8 mouse cellular contexts compared by ENCODE assay signal in genomic region chr7:45415636-45416035, GRCm38 (mm10). TPM values are rescaled to one million over a fixed set of nuclear protein-coding genes. Genes with fewer than 3 reads are reported as not detected.
DNase-seq lines count a peak whose midpoint lies in the region; ATAC-seq lines count a peak whose summit lies in the region.

No protein-coding gene starts in this region.

- WGBS in heart, embryonic 14.5 days = 20% methylated on average over 35 of the region's 37 CpGs
- 11% methylated on average over 37 of the region's 37 CpGs for WGBS in limb, embryonic 10.5 days
- WGBS in stomach, embryonic 16.5 days = 27% methylated on average over 37 of the region's 37 CpGs

- peaks cover 82% of the 10 kb centered on the region for H3K27me3 ChIP-seq in heart, embryonic 14.5 days (ENCODE audit: control insufficient read depth, insufficient read depth, low read length)
- H3K27me3 ChIP-seq in limb, embryonic 10.5 days (ENCODE audit: low read depth, poor library complexity, severe bottlenecking) = peaks cover 100% of the 10 kb centered on the region
- H3K27me3 ChIP-seq in stomach, embryonic 16.5 days (ENCODE audit: control insufficient read depth, insufficient read depth, low read length) = peaks cover 26% of the 10 kb centered on the region

- H3K4me2 ChIP-seq in heart, embryonic 14.5 days (ENCODE audit: low read length) = peak overlapping the region; percentile 36
- peak overlapping the region; percentile 22 for H3K4me2 ChIP-seq in stomach, embryonic 16.5 days (ENCODE audit: low read depth, low read length)

- H3K4me3 ChIP-seq in heart, embryonic 14.5 days (ENCODE audit: control insufficient read depth in 1 of 2, insufficient read depth in 1 of 2, low read depth in 1 of 2, low read length in 2 of 2) = peak overlapping the region in 1 of 2 experiments; percentile 6; a peak in 1 of 4 replicates
- peak overlapping the region; percentile 28 for H3K4me3 ChIP-seq in limb, embryonic 10.5 days
- peak overlapping the region; percentile 7 for H3K4me3 ChIP-seq in stomach, embryonic 16.5 days (replicated peaks; ENCODE audit: low read length)

- no peak overlapping the region for H3K27ac ChIP-seq in heart, embryonic 14.5 days (replicated peaks in 1 of 2; ENCODE audit: control insufficient read depth in 1 of 2, insufficient read depth in 1 of 2, low read depth in 2 of 2, low read length in 2 of 2)
- peak overlapping the region; percentile 57; the same call in 1 of the 2 replicates for H3K27ac ChIP-seq in limb, embryonic 10.5 days
- no peak overlapping the region for H3K27ac ChIP-seq in stomach, embryonic 16.5 days (ENCODE audit: low read length)

- H3K9ac ChIP-seq in heart, embryonic 14.5 days (ENCODE audit: low read length) = no peak overlapping the region
- H3K9ac ChIP-seq in stomach, embryonic 16.5 days (ENCODE audit: low read length) = 0 out of 2 replicates have a peak overlapping the region, but pooled peaks have one; percentile 40

- no peaks in the 10 kb centered on the region for H3K9me3 ChIP-seq in heart, embryonic 14.5 days (ENCODE audit: control insufficient read depth, low read length)
- H3K9me3 ChIP-seq in limb, embryonic 10.5 days (replicated peaks) = no peaks in the 10 kb centered on the region
- no peaks in the 10 kb centered on the region for H3K9me3 ChIP-seq in stomach, embryonic 16.5 days (replicated peaks; ENCODE audit: control insufficient read depth, low read length)

- DNase-seq in heart, adult 9 months (ENCODE audit: low spot score in 2 of 2) = no peak
- peak; percentile 38 for DNase-seq in thymus, postnatal 0 days (ENCODE audit: low spot score)
- DNase-seq in thymus, postnatal 10 days (ENCODE audit: low spot score in 2 of 2) = no peak
- no peak for DNase-seq in limb, embryonic 10.5 days (ENCODE audit: low spot score)
- DNase-seq in layer of hippocampus, postnatal 14 days (ENCODE audit: low spot score in 2 of 2) = no peak

- ATAC-seq in heart, embryonic 14.5 days (ENCODE audit: insufficient number of reproducible peaks, insufficient read depth, low FRiP score, low read depth) = no peak
- no peak for ATAC-seq in stomach, embryonic 16.5 days (ENCODE audit: insufficient read depth, low FRiP score)
- ATAC-seq in monocyte, adult 5-6 weeks (replicated peaks; ENCODE audit: insufficient number of reproducible peaks, low FRiP score, low TSS enrichment, poor library complexity, severe bottlenecking) = no peak

- peaks cover 2% of the 10 kb centered on the region; the same call in 1 of the 2 replicates for H3K36me3 ChIP-seq in heart, embryonic 14.5 days (ENCODE audit: control insufficient read depth, insufficient read depth, low read length)
- peaks cover 3% of the 10 kb centered on the region for H3K36me3 ChIP-seq in limb, embryonic 10.5 days
- H3K36me3 ChIP-seq in stomach, embryonic 16.5 days (ENCODE audit: control insufficient read depth, insufficient read depth, low read length) = no peaks in the 10 kb centered on the region

- H3K4me1 ChIP-seq in heart, embryonic 14.5 days (ENCODE audit: control insufficient read depth in 2 of 2, insufficient read depth in 2 of 2, low read length in 2 of 2) = peaks cover 13 to 29% of the 10 kb centered on the region in 2 experiments
- H3K4me1 ChIP-seq in limb, embryonic 10.5 days = peaks cover 47% of the 10 kb centered on the region
- peaks cover 31% of the 10 kb centered on the region; the same call in 1 of the 2 replicates for H3K4me1 ChIP-seq in stomach, embryonic 16.5 days (ENCODE audit: control insufficient read depth, insufficient read depth, low read length)

RNA-seq across cellular contexts. Expression of gene Ntf5, which starts 2.1 kb away (rescaled TPM):
- polyA plus RNA-seq in heart, embryonic 14.5 days (2014; fragmentation: Nextera tagmentation; extraction: Ambion mirVana) = 1.0 and 1.6 TPM in 2 replicates
- 3.9 and 4.2 TPM in 2 replicates for polyA plus RNA-seq in thymus, postnatal 0 days (2015; fragmentation: Nextera tagmentation; extraction: Ambion mirVana)
- 2.1 and 2.2 TPM in 2 replicates for polyA plus RNA-seq in limb, embryonic 10.5 days (2016; fragmentation: Nextera tagmentation; extraction: Ambion mirVana)
- 1.3 and 1.6 TPM in 2 replicates for polyA plus RNA-seq in stomach, embryonic 16.5 days (2015; fragmentation: Nextera tagmentation; extraction: Ambion mirVana)
- under 1 TPM in 1 of 2 experiments, not detected in 1; 0.31 TPM for total RNA-seq in layer of hippocampus, postnatal 14 days (2021)
- not detected in 3 replicates for total RNA-seq in monocyte, adult 5-6 weeks (2017)

RNA-seq across cellular contexts. Expression of gene Lhb, which starts 5.0 kb away (rescaled TPM):
- polyA plus RNA-seq in heart, embryonic 14.5 days (2014; fragmentation: Nextera tagmentation; extraction: Ambion mirVana) = not detected in 2 replicates
- polyA plus RNA-seq in thymus, postnatal 0 days (2015; fragmentation: Nextera tagmentation; extraction: Ambion mirVana) = not detected in 2 replicates
- not detected in 2 replicates for polyA plus RNA-seq in limb, embryonic 10.5 days (2016; fragmentation: Nextera tagmentation; extraction: Ambion mirVana)
- polyA plus RNA-seq in stomach, embryonic 16.5 days (2015; fragmentation: Nextera tagmentation; extraction: Ambion mirVana) = not detected in 2 replicates
- total RNA-seq in layer of hippocampus, postnatal 14 days (2021) = under 1 TPM in 1 of 2 experiments, not detected in 1; 0.69 TPM
- total RNA-seq in monocyte, adult 5-6 weeks (2017) = not detected in 3 replicates

RNA-seq across cellular contexts. Expression of gene Kcna7, which starts 10.2 kb away (rescaled TPM):
- 0.32 and 0.38 TPM in 2 replicates for polyA plus RNA-seq in heart, embryonic 14.5 days (2014; fragmentation: Nextera tagmentation; extraction: Ambion mirVana)
- polyA plus RNA-seq in thymus, postnatal 0 days (2015; fragmentation: Nextera tagmentation; extraction: Ambion mirVana) = 0.14 and 0.34 TPM in 2 replicates
- polyA plus RNA-seq in limb, embryonic 10.5 days (2016; fragmentation: Nextera tagmentation; extraction: Ambion mirVana) = 0.06 TPM in 1 of 2 replicates, not detected in the other
- 0.09 TPM in 1 of 2 replicates, not detected in the other for polyA plus RNA-seq in stomach, embryonic 16.5 days (2015; fragmentation: Nextera tagmentation; extraction: Ambion mirVana)
- total RNA-seq in layer of hippocampus, postnatal 14 days (2021) = not detected
- not detected in 3 replicates for total RNA-seq in monocyte, adult 5-6 weeks (2017)

RNA-seq across cellular contexts. Expression of gene Gys1, which starts 19.0 kb away (rescaled TPM):
- polyA plus RNA-seq in heart, embryonic 14.5 days (2014; fragmentation: Nextera tagmentation; extraction: Ambion mirVana) = 99.1 and 105 TPM in 2 replicates
- polyA plus RNA-seq in thymus, postnatal 0 days (2015; fragmentation: Nextera tagmentation; extraction: Ambion mirVana) = 9.4 and 10.5 TPM in 2 replicates
- 42.6 and 44.9 TPM in 2 replicates for polyA plus RNA-seq in limb, embryonic 10.5 days (2016; fragmentation: Nextera tagmentation; extraction: Ambion mirVana)
- polyA plus RNA-seq in stomach, embryonic 16.5 days (2015; fragmentation: Nextera tagmentation; extraction: Ambion mirVana) = 46.3 and 47.3 TPM in 2 replicates
- 10 to 100 TPM; 17.7 to 18.7 TPM for total RNA-seq in layer of hippocampus, postnatal 14 days (2021)
- 3.6 to 4.9 TPM (median 3.9 TPM) in 3 replicates for total RNA-seq in monocyte, adult 5-6 weeks (2017)

RNA-seq across cellular contexts. Expression of gene Snrnp70, which starts 20.1 kb away (rescaled TPM):
- polyA plus RNA-seq in heart, embryonic 14.5 days (2014; fragmentation: Nextera tagmentation; extraction: Ambion mirVana) = 64.1 and 65.2 TPM in 2 replicates
- 198 and 222 TPM in 2 replicates for polyA plus RNA-seq in thymus, postnatal 0 days (2015; fragmentation: Nextera tagmentation; extraction: Ambion mirVana)
- 305 and 308 TPM in 2 replicates for polyA plus RNA-seq in limb, embryonic 10.5 days (2016; fragmentation: Nextera tagmentation; extraction: Ambion mirVana)
- 150 and 162 TPM in 2 replicates for polyA plus RNA-seq in stomach, embryonic 16.5 days (2015; fragmentation: Nextera tagmentation; extraction: Ambion mirVana)
- total RNA-seq in layer of hippocampus, postnatal 14 days (2021) = 100 to 1,000 TPM; 386 to 456 TPM
- total RNA-seq in monocyte, adult 5-6 weeks (2017) = 293 to 444 TPM (median 324 TPM) in 3 replicates
